In the genomic region with DNA sequence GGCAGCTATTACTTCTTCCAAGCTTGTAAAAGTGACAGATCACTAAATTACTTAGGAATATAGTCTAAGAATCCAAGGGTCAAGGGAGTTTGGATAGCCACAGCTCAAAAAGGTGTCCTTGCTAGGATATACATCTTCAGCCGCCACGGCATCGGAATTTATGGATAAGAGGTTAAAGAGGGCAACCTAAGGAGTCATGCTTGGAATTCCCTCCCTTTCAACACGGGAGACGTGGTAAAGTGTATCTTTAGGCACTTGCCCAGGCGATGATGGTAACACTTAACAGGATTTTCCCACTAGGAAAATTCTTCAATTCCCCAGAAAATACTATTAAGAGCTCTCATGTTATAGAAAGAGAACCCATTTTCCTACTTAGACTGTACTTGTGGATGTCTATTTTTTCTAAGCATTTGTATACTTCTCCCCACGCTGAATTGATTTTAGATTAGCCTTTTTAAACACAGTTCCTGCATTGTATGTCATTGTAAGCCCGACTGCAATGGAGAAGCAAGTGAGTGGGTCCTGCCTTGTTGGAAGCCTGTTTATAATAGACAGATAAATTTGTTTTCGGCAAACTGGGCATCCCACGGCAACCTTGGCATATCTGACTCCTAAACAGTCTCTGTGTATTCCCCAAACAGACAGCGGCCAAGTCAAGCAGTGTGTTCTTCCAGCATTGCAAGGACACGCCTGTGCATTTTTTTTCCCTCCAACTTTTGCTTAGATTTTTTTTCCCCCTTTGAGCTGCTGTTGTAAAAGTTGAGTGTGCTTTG, we compare ENCODE assay signal across 11 mouse cellular contexts.
DNase-seq lines count a peak whose midpoint lies in the region; ATAC-seq and TF ChIP-seq lines count a peak whose summit lies in the region.
"Had no signal": no experiment of that assay in that cellular context is flagged by ENCODE, and none has a peak within 500 bp of the region (broad histone marks: within the 10 kb centered on the region; RNA-seq: fewer than 3 reads in every experiment).

No protein-coding gene starts in this region.

- no peaks in the 10 kb centered on the region for H3K27me3 ChIP-seq in hindbrain, embryonic 13.5 days
- H3K27me3 ChIP-seq in hindbrain, embryonic 12.5 days = no peaks in the 10 kb centered on the region
- H3K27me3 ChIP-seq in heart, embryonic 14.5 days (ENCODE audit: control insufficient read depth, insufficient read depth, low read length) = no peaks in the 10 kb centered on the region
- H3K27me3 ChIP-seq in thymus, adult 2 months (ENCODE audit: control insufficient read depth, insufficient read depth, low read length) = no peaks in the 10 kb centered on the region

- no peak for ATAC-seq in hindbrain, embryonic 13.5 days (ENCODE audit: low FRiP score)
- ATAC-seq in hindbrain, embryonic 12.5 days (ENCODE audit: low FRiP score) = no peak
- no peak for ATAC-seq in heart, embryonic 14.5 days (ENCODE audit: insufficient number of reproducible peaks, insufficient read depth, low FRiP score, low read depth)

- 50% methylated on average over 12 of the region's 12 CpGs for WGBS in hindbrain, embryonic 13.5 days
- WGBS in hindbrain, embryonic 12.5 days = 45% methylated on average over 12 of the region's 12 CpGs
- 30% methylated on average over 12 of the region's 12 CpGs for WGBS in heart, embryonic 14.5 days
- WGBS in thymus, adult 2 months = 94% methylated on average over 12 of the region's 12 CpGs

- H3K27ac ChIP-seq in hindbrain, embryonic 13.5 days = no peak overlapping the region
- no peak overlapping the region for H3K27ac ChIP-seq in hindbrain, embryonic 12.5 days
- peak overlapping the region in 1 of 2 experiments; percentile 37; a peak in 2 of 4 replicates for H3K27ac ChIP-seq in heart, embryonic 14.5 days (replicated peaks in 1 of 2; ENCODE audit: control insufficient read depth in 1 of 2, insufficient read depth in 1 of 2, low read depth in 2 of 2, low read length in 2 of 2)
- no peak overlapping the region for H3K27ac ChIP-seq in thymus, adult 2 months (ENCODE audit: control insufficient read depth, insufficient read depth, low read length)

- peak; percentile 32 for DNase-seq in adrenal gland, adult 8-10 months
- peak; percentile 38 for DNase-seq in adrenal gland, postnatal 14 days
- DNase-seq in MN1 (ENCODE audit: low spot score) = no peak
- no peak for DNase-seq in thymus, adult 2 months
- no peak for DNase-seq in frontal cortex, postnatal 25 days (ENCODE audit: low spot score in 2 of 2)
- DNase-seq: cerebellum, adult 18-20 months; lung, postnatal 36 days; right cerebral cortex, postnatal 4 days had no signal

- H3K9ac ChIP-seq in hindbrain, embryonic 13.5 days = no peak overlapping the region
- no peak overlapping the region for H3K9ac ChIP-seq in hindbrain, embryonic 12.5 days
- no peak overlapping the region for H3K9ac ChIP-seq in heart, embryonic 14.5 days (ENCODE audit: low read length)

- no peaks in the 10 kb centered on the region for H3K36me3 ChIP-seq in hindbrain, embryonic 13.5 days
- no peaks in the 10 kb centered on the region for H3K36me3 ChIP-seq in hindbrain, embryonic 12.5 days
- H3K36me3 ChIP-seq in heart, embryonic 14.5 days (ENCODE audit: control insufficient read depth, insufficient read depth, low read length) = no peaks in the 10 kb centered on the region
- H3K36me3 ChIP-seq in thymus, adult 2 months (ENCODE audit: control insufficient read depth, insufficient read depth, low read length) = no peaks in the 10 kb centered on the region

- H3K4me1 ChIP-seq in hindbrain, embryonic 13.5 days (replicated peaks) = peaks cover 21% of the 10 kb centered on the region
- peaks cover 21% of the 10 kb centered on the region for H3K4me1 ChIP-seq in hindbrain, embryonic 12.5 days
- H3K4me1 ChIP-seq in heart, embryonic 14.5 days (ENCODE audit: control insufficient read depth in 2 of 2, insufficient read depth in 2 of 2, low read length in 2 of 2) = peaks cover 9 to 15% of the 10 kb centered on the region in 2 experiments
- H3K4me1 ChIP-seq in thymus, adult 2 months (replicated peaks; ENCODE audit: control insufficient read depth, insufficient read depth, low read length) = no peaks in the 10 kb centered on the region

- no peak for TF ChIP-seq POLR2A in thymus, adult 2 months (IDR thresholded peaks at IDR 0.05; ENCODE audit: control insufficient read depth, extremely low read depth, insufficient read depth, low read length, poor library complexity)

- no peaks in the 10 kb centered on the region for H3K9me3 ChIP-seq in hindbrain, embryonic 13.5 days
- H3K9me3 ChIP-seq in hindbrain, embryonic 12.5 days (replicated peaks) = no peaks in the 10 kb centered on the region
- no peaks in the 10 kb centered on the region for H3K9me3 ChIP-seq in heart, embryonic 14.5 days (ENCODE audit: control insufficient read depth, low read length)

- H3K4me3 ChIP-seq in hindbrain, embryonic 13.5 days = no peak overlapping the region
- H3K4me3 ChIP-seq in hindbrain, embryonic 12.5 days = no peak overlapping the region
- H3K4me3 ChIP-seq in heart, embryonic 14.5 days (ENCODE audit: control insufficient read depth in 1 of 2, insufficient read depth in 1 of 2, low read depth in 1 of 2, low read length in 2 of 2) = no peak overlapping the region
- H3K4me3 ChIP-seq in thymus, adult 2 months (ENCODE audit: control insufficient read depth, insufficient read depth, low read length) = no peak overlapping the region

- TF ChIP-seq CTCF in thymus, adult 2 months (IDR thresholded peaks at IDR 0.05; ENCODE audit: borderline replicate concordance, control insufficient read depth, extremely low read depth, insufficient read depth, low read length, poor library complexity) = no peak

- 0 out of 2 replicates have a peak overlapping the region, but pooled peaks have one; percentile 4 for H3K4me2 ChIP-seq in hindbrain, embryonic 13.5 days
- H3K4me2 ChIP-seq in hindbrain, embryonic 12.5 days (replicated peaks) = no peak overlapping the region
- H3K4me2 ChIP-seq in heart, embryonic 14.5 days (ENCODE audit: low read length) = peak overlapping the region; percentile 37

Comparison
In these comparisons a context has a peak if more than half of its experiments do, and no peak if none do; other contexts are left out.
1. DNase-seq: peak in adrenal gland, adult 8-10 months (single experiment) and adrenal gland, postnatal 14 days (single experiment); none in MN1 (single experiment), thymus, adult 2 months (single experiment) and frontal cortex, postnatal 25 days (0 of 2).